Mouse (Mus musculus): Measurements from ENCODE around the gene B4galt1. TPM values are rescaled to one million over a fixed set of nuclear protein-coding genes. Genes with fewer than 3 reads are reported as not detected.

Gene B4galt1
- polyA plus RNA-seq, 1 experiment from 2014 or later = 7.6 TPM

DNA sequence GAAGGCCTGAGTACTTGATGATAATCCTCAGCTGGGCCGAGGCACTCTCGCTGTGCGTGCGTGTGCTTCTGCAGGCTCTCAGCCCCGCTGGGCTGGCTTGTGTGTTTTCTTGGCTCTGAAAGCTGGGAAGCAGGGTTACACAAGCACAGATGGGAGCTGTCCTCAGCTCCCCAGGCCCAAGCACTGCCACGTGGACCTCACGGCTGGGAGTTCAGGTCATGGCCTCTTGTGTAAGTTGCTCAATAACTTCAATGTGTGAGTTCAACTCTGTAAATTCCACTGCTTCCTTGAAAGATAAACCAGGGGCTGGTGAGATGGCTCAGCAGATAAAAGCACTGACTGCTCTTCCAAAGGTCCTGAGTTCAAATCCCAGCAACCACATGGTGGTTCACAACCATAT is 24.9 kb downstream of the B4galt1 start:
- H3K4me1 ChIP-seq (ENCODE audit: control insufficient read depth, insufficient read depth, low read length) = no peaks in the 10 kb centered on the region
- DNase-seq (no peak), ATAC-seq (ENCODE audit: low FRiP score, low TSS enrichment) (no peak)
- H3K4me2 ChIP-seq (ENCODE audit: low read length) = no peak overlapping the region
- 89% methylated on average over 7 of the region's 7 CpGs for WGBS
- H3K9ac ChIP-seq (replicated peaks; ENCODE audit: low read length) = no peak overlapping the region
- H3K27ac ChIP-seq (replicated peaks; ENCODE audit: low read depth, low read length) = no peak overlapping the region
- no peaks in the 10 kb centered on the region for H3K27me3 ChIP-seq (ENCODE audit: control insufficient read depth, insufficient read depth, low read length)
- H3K9me3 ChIP-seq (ENCODE audit: control insufficient read depth, low read length) = no peaks in the 10 kb centered on the region
- no peak overlapping the region for H3K4me3 ChIP-seq (replicated peaks; ENCODE audit: low read depth, low read length)
- H3K36me3 ChIP-seq (ENCODE audit: control insufficient read depth, insufficient read depth, low read length) = no peaks in the 10 kb centered on the region

DNA sequence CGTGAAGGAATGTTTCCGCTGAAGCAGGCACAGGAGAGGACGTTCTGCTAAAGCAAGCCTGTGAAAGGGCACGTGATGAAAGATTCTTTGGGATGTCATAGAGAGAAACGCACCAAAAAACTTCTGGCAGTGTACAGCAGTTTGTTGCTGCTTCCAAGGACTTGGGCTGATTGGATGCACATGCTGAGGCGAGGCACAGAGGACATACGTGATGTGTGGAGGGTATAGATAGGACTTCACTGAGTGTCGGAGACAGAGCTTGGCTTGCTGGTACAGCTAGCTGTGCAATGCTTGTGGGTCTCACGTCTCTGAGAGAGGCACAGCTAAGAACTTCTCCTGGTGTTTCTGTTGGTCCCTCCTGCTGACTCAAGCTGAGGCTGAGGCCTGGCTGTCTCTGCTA is 25.9 kb downstream of the B4galt1 start:
- 94% methylated on average over 9 of the region's 9 CpGs for WGBS
- no peak for ATAC-seq (ENCODE audit: low FRiP score, low TSS enrichment)
- Histone ChIP-seq H3K27me3 (ENCODE audit: control insufficient read depth, insufficient read depth, low read length) (no peaks in the 10 kb centered on the region), H3K36me3 (ENCODE audit: control insufficient read depth, insufficient read depth, low read length) (no peaks in the 10 kb centered on the region), H3K4me2 (ENCODE audit: low read length) (no peak overlapping the region), H3K4me3 (replicated peaks; ENCODE audit: low read depth, low read length) (no peak overlapping the region), H3K4me1 (ENCODE audit: control insufficient read depth, insufficient read depth, low read length) (no peaks in the 10 kb centered on the region), H3K9ac (replicated peaks; ENCODE audit: low read length) (no peak overlapping the region), H3K9me3 (ENCODE audit: control insufficient read depth, low read length) (no peaks in the 10 kb centered on the region), H3K27ac (replicated peaks; ENCODE audit: low read depth, low read length) (no peak overlapping the region)
- DNase-seq = no peak

DNA sequence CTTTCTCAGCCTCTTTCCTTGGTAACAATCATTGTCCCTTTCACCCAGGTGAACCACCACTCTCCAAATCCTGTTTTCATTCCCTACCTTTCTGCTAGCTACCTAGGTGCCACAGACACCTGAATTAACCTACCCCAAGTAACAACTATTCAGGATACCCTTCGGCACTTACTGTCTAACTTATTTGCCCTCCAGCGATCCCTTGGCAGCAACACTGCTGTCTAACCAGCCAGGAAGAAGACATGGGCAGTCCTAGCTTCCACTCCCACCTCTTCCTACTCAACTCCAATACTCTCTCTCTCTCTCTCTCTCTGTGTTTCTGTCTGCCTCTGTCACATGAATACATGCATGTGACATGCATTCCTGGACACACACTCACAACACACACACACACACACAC is 27.0 kb downstream of the B4galt1 start:
- ATAC-seq (ENCODE audit: low FRiP score, low TSS enrichment) (no peak), DNase-seq (no peak)
- Histone ChIP-seq H3K9ac (replicated peaks; ENCODE audit: low read length) (no peak overlapping the region), H3K4me1 (ENCODE audit: control insufficient read depth, insufficient read depth, low read length) (no peaks in the 10 kb centered on the region), H3K27me3 (ENCODE audit: control insufficient read depth, insufficient read depth, low read length) (no peaks in the 10 kb centered on the region), H3K9me3 (ENCODE audit: control insufficient read depth, low read length) (no peaks in the 10 kb centered on the region), H3K4me2 (ENCODE audit: low read length) (no peak overlapping the region), H3K36me3 (ENCODE audit: control insufficient read depth, insufficient read depth, low read length) (no peaks in the 10 kb centered on the region), H3K4me3 (replicated peaks; ENCODE audit: low read depth, low read length) (no peak overlapping the region), H3K27ac (replicated peaks; ENCODE audit: low read depth, low read length) (no peak overlapping the region)
- WGBS = 95% methylated on average over 2 of the region's 2 CpGs

DNA sequence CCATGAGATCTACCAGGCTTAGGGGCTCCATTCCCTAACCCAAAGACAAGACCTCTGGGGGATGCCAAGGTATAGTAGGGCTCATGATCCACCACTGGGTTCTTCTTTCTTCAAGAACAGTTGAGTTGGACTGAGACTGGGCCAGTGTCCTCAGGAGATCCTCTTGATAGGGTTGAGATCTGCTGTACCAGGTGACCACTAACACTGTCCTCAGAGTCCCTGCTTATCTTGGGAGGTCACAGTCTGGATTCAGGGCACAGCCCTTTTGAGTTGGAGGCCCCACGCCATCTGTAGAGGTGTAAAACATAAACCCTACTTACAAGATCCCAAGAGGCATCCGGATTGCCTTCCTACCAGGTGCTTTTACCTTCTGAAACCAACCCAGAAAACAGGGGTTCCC is 27.8 kb downstream of the B4galt1 start:
- WGBS = 92% methylated on average over 2 of the region's 2 CpGs
- H3K9ac ChIP-seq (replicated peaks; ENCODE audit: low read length) = no peak overlapping the region
- DNase-seq (no peak), ATAC-seq (ENCODE audit: low FRiP score, low TSS enrichment) (no peak)
- H3K4me1 ChIP-seq (ENCODE audit: control insufficient read depth, insufficient read depth, low read length) = no peaks in the 10 kb centered on the region
- no peaks in the 10 kb centered on the region for H3K36me3 ChIP-seq (ENCODE audit: control insufficient read depth, insufficient read depth, low read length)
- no peak overlapping the region for H3K4me3 ChIP-seq (replicated peaks; ENCODE audit: low read depth, low read length)
- no peak overlapping the region for H3K27ac ChIP-seq (replicated peaks; ENCODE audit: low read depth, low read length)
- H3K9me3 ChIP-seq (ENCODE audit: control insufficient read depth, low read length) = no peaks in the 10 kb centered on the region
- H3K27me3 ChIP-seq (ENCODE audit: control insufficient read depth, insufficient read depth, low read length) = no peaks in the 10 kb centered on the region
- no peak overlapping the region for H3K4me2 ChIP-seq (ENCODE audit: low read length)

DNA sequence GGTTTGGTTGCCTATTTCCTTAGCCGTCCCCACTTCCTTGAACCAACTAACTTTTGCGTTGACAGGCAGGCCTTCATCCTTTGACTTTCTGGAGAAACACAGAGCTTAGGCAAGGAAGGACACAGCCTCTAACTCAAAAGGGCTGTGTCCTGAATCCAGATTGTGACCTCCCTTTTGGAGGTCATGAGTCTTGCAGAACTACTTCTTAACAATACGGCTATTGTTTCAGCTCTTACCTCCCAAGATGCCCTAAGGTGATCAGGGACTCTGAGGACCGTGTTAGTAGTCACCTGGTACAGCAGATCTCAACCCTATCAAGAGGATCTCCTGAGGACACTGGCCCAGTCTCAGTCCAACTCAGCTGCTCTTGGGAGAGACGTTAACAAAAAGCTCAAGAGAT is 28.7 kb downstream of the B4galt1 start:
- H3K27me3 ChIP-seq (ENCODE audit: control insufficient read depth, insufficient read depth, low read length) = no peaks in the 10 kb centered on the region
- 89% methylated on average over 5 of the region's 5 CpGs for WGBS
- no peak overlapping the region for H3K4me3 ChIP-seq (replicated peaks; ENCODE audit: low read depth, low read length)
- no peaks in the 10 kb centered on the region for H3K4me1 ChIP-seq (ENCODE audit: control insufficient read depth, insufficient read depth, low read length)
- no peaks in the 10 kb centered on the region for H3K9me3 ChIP-seq (ENCODE audit: control insufficient read depth, low read length)
- H3K27ac ChIP-seq (replicated peaks; ENCODE audit: low read depth, low read length) = no peak overlapping the region
- no peak overlapping the region for H3K4me2 ChIP-seq (ENCODE audit: low read length)
- ATAC-seq (ENCODE audit: low FRiP score, low TSS enrichment) (no peak), DNase-seq (no peak)
- no peak overlapping the region for H3K9ac ChIP-seq (replicated peaks; ENCODE audit: low read length)
- no peaks in the 10 kb centered on the region for H3K36me3 ChIP-seq (ENCODE audit: control insufficient read depth, insufficient read depth, low read length)

DNA sequence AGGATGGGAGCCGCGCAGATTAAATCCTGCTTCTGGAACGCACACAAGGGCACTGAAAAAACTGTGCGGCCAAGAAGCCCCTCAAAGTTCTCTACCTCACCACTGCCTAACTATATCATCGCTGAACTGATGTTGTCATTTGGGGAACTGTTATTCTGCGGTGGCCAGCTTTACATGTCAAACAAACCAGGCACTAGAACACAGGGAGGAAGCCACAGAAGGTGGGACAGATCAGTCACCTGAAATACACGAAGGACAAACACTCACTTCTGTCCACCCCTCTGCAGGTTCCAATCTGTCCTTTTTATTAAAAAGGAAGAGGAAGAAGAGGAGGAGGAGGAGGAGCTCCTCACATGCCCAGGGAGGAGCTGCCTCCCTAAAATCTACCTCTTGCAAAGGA is 29.3 kb downstream of the B4galt1 start:
- ATAC-seq (ENCODE audit: low FRiP score, low TSS enrichment) = no peak
- 94% methylated on average over 7 of the region's 7 CpGs for WGBS
- no peak for DNase-seq
- Histone ChIP-seq H3K27ac (replicated peaks; ENCODE audit: low read depth, low read length) (no peak overlapping the region), H3K4me3 (replicated peaks; ENCODE audit: low read depth, low read length) (no peak overlapping the region), H3K9me3 (ENCODE audit: control insufficient read depth, low read length) (no peaks in the 10 kb centered on the region), H3K9ac (replicated peaks; ENCODE audit: low read length) (no peak overlapping the region), H3K4me1 (ENCODE audit: control insufficient read depth, insufficient read depth, low read length) (no peaks in the 10 kb centered on the region), H3K4me2 (ENCODE audit: low read length) (no peak overlapping the region), H3K27me3 (ENCODE audit: control insufficient read depth, insufficient read depth, low read length) (no peaks in the 10 kb centered on the region), H3K36me3 (ENCODE audit: control insufficient read depth, insufficient read depth, low read length) (no peaks in the 10 kb centered on the region)

DNA sequence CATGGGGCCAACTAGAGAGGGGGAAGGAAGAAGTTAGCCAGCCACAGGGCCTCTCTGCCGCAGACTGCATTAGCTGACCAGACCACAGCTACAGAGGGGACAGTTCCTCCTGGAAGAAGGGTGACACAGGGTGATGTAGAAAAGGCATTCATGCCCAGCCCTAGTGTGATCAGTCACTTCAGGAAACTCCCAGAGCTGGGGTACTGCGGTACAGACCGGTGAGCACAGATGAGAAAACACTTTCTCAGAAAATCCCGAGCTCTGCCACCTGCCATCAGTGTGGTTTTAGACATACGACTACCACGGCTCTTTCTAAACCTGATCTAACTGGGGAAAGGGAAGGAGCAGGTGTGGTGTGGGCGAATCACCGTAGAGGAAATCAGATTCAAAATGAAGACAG is 30.1 kb downstream of the B4galt1 start:
- no peak overlapping the region for H3K9ac ChIP-seq (replicated peaks; ENCODE audit: low read length)
- H3K4me3 ChIP-seq (replicated peaks; ENCODE audit: low read depth, low read length) = no peak overlapping the region
- no peaks in the 10 kb centered on the region for H3K9me3 ChIP-seq (ENCODE audit: control insufficient read depth, low read length)
- WGBS = 79% methylated on average over 8 of the region's 8 CpGs
- no peak for ATAC-seq (ENCODE audit: low FRiP score, low TSS enrichment)
- H3K4me1 ChIP-seq (ENCODE audit: control insufficient read depth, insufficient read depth, low read length) = no peaks in the 10 kb centered on the region
- DNase-seq = no peak
- H3K36me3 ChIP-seq (ENCODE audit: control insufficient read depth, insufficient read depth, low read length) = no peaks in the 10 kb centered on the region
- H3K27ac ChIP-seq (replicated peaks; ENCODE audit: low read depth, low read length) = no peak overlapping the region
- no peaks in the 10 kb centered on the region for H3K27me3 ChIP-seq (ENCODE audit: control insufficient read depth, insufficient read depth, low read length)
- no peak overlapping the region for H3K4me2 ChIP-seq (ENCODE audit: low read length)

DNA sequence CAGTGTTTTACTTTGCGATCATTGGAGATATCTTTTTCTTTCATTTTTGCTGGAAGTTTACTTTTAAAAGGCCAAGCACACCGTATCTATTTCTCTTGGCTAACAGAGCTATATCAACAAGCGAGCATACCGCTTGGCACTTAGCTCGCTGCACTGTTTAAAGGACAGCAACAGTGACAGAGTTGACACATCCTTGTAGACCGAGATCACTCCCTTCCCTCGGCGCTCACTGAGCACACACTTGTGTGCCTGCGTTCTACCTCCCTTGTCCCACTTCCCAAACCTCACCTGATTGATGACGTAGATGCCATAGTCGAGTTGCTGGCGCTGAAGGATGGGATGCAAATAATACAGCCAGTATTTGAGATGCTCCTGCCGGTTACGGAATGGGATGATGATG is 30.7 kb downstream of the B4galt1 start:
- Histone ChIP-seq H3K9me3 (ENCODE audit: control insufficient read depth, low read length) (no peaks in the 10 kb centered on the region), H3K4me2 (ENCODE audit: low read length) (no peak overlapping the region), H3K27me3 (ENCODE audit: control insufficient read depth, insufficient read depth, low read length) (no peaks in the 10 kb centered on the region), H3K9ac (replicated peaks; ENCODE audit: low read length) (no peak overlapping the region), H3K4me3 (replicated peaks; ENCODE audit: low read depth, low read length) (no peak overlapping the region), H3K36me3 (ENCODE audit: control insufficient read depth, insufficient read depth, low read length) (no peaks in the 10 kb centered on the region), H3K27ac (replicated peaks; ENCODE audit: low read depth, low read length) (no peak overlapping the region), H3K4me1 (ENCODE audit: control insufficient read depth, insufficient read depth, low read length) (no peaks in the 10 kb centered on the region)
- no peak for DNase-seq
- ATAC-seq (ENCODE audit: low FRiP score, low TSS enrichment) = no peak
- WGBS = 94% methylated on average over 14 of the region's 14 CpGs

DNA sequence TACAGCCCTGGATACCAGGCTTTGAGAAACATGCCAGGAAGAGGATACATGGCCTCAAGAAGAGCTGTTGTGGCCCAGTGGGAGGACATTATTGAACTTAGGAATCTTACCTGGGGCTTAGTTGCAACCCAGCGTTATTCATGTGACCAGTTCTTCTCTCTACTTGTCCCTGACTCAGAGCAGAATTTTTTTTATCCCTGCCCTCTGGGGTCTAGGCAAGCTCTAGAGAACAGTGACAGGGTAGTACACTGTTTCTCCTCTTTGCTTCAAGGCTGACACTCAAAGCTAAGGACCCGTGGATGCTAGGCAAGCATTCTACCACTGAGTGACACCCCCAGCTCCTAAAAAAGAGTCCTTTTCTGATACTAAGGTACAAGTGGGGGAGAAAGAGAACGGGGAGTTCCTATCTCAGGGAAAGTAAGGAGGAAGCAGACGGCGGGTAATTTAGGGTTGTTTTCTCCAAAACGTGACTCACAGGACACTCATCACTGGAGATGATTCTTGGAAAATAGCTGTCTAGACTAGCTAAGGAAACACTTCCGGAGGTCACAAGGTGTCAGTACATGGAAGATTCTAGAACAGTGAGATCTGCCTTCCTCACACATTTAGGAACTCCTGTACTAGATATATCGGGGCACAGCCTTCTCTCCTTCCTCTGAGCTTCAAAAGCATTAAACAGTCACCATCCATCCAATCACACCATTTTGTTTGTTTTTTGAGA is 32.3 kb downstream of the B4galt1 start:
- Histone ChIP-seq H3K4me3 (replicated peaks; ENCODE audit: low read depth, low read length) (no peak overlapping the region), H3K27me3 (ENCODE audit: control insufficient read depth, insufficient read depth, low read length) (no peaks in the 10 kb centered on the region), H3K27ac (replicated peaks; ENCODE audit: low read depth, low read length) (no peak overlapping the region), H3K4me2 (ENCODE audit: low read length) (no peak overlapping the region), H3K9me3 (ENCODE audit: control insufficient read depth, low read length) (no peaks in the 10 kb centered on the region), H3K4me1 (ENCODE audit: control insufficient read depth, insufficient read depth, low read length) (no peaks in the 10 kb centered on the region), H3K36me3 (ENCODE audit: control insufficient read depth, insufficient read depth, low read length) (no peaks in the 10 kb centered on the region), H3K9ac (replicated peaks; ENCODE audit: low read length) (no peak overlapping the region)
- DNase-seq (no peak), ATAC-seq (ENCODE audit: low FRiP score, low TSS enrichment) (no peak)
- 92% methylated on average over 8 of the region's 8 CpGs for WGBS
